Mouse (Mus musculus) gastrocnemius, postnatal 36 days (tissue): ENCODE results near the gene Trank1. TPM values are rescaled to one million over a fixed set of nuclear protein-coding genes. Genes with fewer than 3 reads are reported as not detected.

Experiments
- DNase-seq, 2 experiments: peaks; one replicate each; pipeline ENCODE4 v3.0.0; 2022
- intact Hi-C: fragments of 180-260 bp; cut with DNase I; formaldehyde crosslinking; loops from one replicate; pipeline ENCODE4 v1.15.1; 2025
- total RNA-seq, 2 experiments: library from RNA; stranded (reverse); gene quantifications; 2 replicates each; pipeline ENCODE4 v1.2.3; 2021

The Trank1 gene
- total RNA-seq, 2 experiments from 2014 or later: not detected

GRCm38 (mm10) chr9:111298606-111299005 is 12.9 kb upstream of the Trank1 start:
- no peak for DNase-seq
- intact Hi-C loops: no loop called here

GRCm38 (mm10) chr9:111302196-111302831 is 9.2 kb upstream of the Trank1 start:
- intact Hi-C loops: no loop called here
- no peak for DNase-seq

GRCm38 (mm10) chr9:111304036-111304435 is 7.5 kb upstream of the Trank1 start:
- no peak for DNase-seq
- intact Hi-C loops: no loop called here

GRCm38 (mm10) chr9:111306142-111306541 is 5.4 kb upstream of the Trank1 start:
- DNase-seq: no peak
- intact Hi-C loops: no loop called here

- no peak for DNase-seq
- intact Hi-C loops: no loop called here
Measured at GRCm38 (mm10) chr9:111311843-111312441, 403 bp downstream of the Trank1 start.

- DNase-seq: no peak
- intact Hi-C loops: no loop called here
Measured at GRCm38 (mm10) chr9:111312442-111313141, 1.1 kb downstream of the Trank1 start.

GRCm38 (mm10) chr9:111313299-111313698 is 1.8 kb downstream of the Trank1 start:
- intact Hi-C loops: no loop called here
- no peak for DNase-seq

GRCm38 (mm10) chr9:111313793-111314192 is 2.3 kb downstream of the Trank1 start:
- DNase-seq: no peak
- intact Hi-C loops: no loop called here

- intact Hi-C loops: no loop called here
- DNase-seq: peak in 1 of 2 experiments; percentile 32
Measured at GRCm38 (mm10) chr9:111314219-111314618, 2.7 kb downstream of the Trank1 start.

GRCm38 (mm10) chr9:111320912-111321311 is 9.4 kb downstream of the Trank1 start:
- DNase-seq: no peak
- intact Hi-C loops: no loop called here

- intact Hi-C loops: no loop called here
- no peak for DNase-seq
Measured at GRCm38 (mm10) chr9:111324881-111325280, 13.3 kb downstream of the Trank1 start.

- intact Hi-C loops: no loop called here
- DNase-seq: no peak
Measured at GRCm38 (mm10) chr9:111329881-111330280, 18.3 kb downstream of the Trank1 start.

- intact Hi-C loops: no loop called here
Measured at GRCm38 (mm10) chr9:111333790-111334189, 22.3 kb downstream of the Trank1 start.

GRCm38 (mm10) chr9:111334555-111335164 is 23.1 kb downstream of the Trank1 start:
- DNase-seq: no peak
- intact Hi-C loops: no loop called here

More at GRCm38 (mm10) chr9:111333790-111334189, 22.3 kb downstream of the Trank1 start:
- DNase-seq: no peak

- intact Hi-C loops: no loop called here
- no peak for DNase-seq
Measured at GRCm38 (mm10) chr9:111351233-111351632, 39.7 kb downstream of the Trank1 start.

GRCm38 (mm10) chr9:111351641-111352040 is 40.1 kb downstream of the Trank1 start:
- no peak for DNase-seq
- intact Hi-C loops: no loop called here

- no peak for DNase-seq
- intact Hi-C loops: no loop called here
Measured at GRCm38 (mm10) chr9:111352646-111353045, 41.1 kb downstream of the Trank1 start.

- intact Hi-C loops: no loop called here
- DNase-seq: no peak
Measured at GRCm38 (mm10) chr9:111355041-111355440, 43.5 kb downstream of the Trank1 start.

GRCm38 (mm10) chr9:111356386-111356785 is 44.8 kb downstream of the Trank1 start:
- DNase-seq: no peak
- intact Hi-C loops: loop anchor here (1.0 kb wide), 1 partner anchor 123 kb away; no protein-coding TSS in a partner anchor

GRCm38 (mm10) chr9:111363656-111364055 is 52.1 kb downstream of the Trank1 start:
- DNase-seq: no peak
- intact Hi-C loops: no loop called here

GRCm38 (mm10) chr9:111367713-111368112 is 56.2 kb downstream of the Trank1 start:
- intact Hi-C loops: no loop called here
- DNase-seq: no peak
